Mouse (Mus musculus) stomach, embryonic 16.5 days (tissue): ENCODE measurements at regions not wholly inside any gene's neighbourhood (a gene's known extent, or its start where the extent isn't known, plus 50 kb on each side); places are given as distances from the start of the nearest gene placed in this dataset.
A peak's percentile ranks its signal among the peaks of the same experiment; 100 is the strongest.

Source experiments
- ATAC-seq: fragments of 200-750 bp; cut with Nextera tagmentation; 2 replicates; pipeline ENCODE4 v1.8.0; 2017; ENCODE audit warnings: moderate number of reproducible peaks, moderate TSS enrichment; ENCODE audit not compliant: insufficient read depth, low FRiP score
- H3K27ac ChIP-seq: fragments of 300-500 bp; sonication (generic); 2 replicates; pipeline ENCODE4 v1.5.1; 2014; ENCODE audit warnings: low read length
- H3K27me3 ChIP-seq: fragments of 300-500 bp; sonication (generic); 2 replicates; pipeline ENCODE4 v1.6.1; 2014; ENCODE audit warnings: low read length, control low read depth, mixed read lengths; ENCODE audit not compliant: control insufficient read depth, insufficient read depth
- H3K36me3 ChIP-seq: fragments of 300-500 bp; sonication (generic); 2 replicates; pipeline ENCODE4 v1.6.1; 2014; ENCODE audit warnings: low read length; ENCODE audit not compliant: control insufficient read depth, insufficient read depth
- H3K4me1 ChIP-seq: fragments of 300-500 bp; sonication (generic); 2 replicates; pipeline ENCODE4 v1.6.1; 2014; ENCODE audit warnings: low read length, control low read depth, mixed read lengths; ENCODE audit not compliant: control insufficient read depth, insufficient read depth
- H3K4me2 ChIP-seq: fragments of 300-500 bp; sonication (generic); 2 replicates; pipeline ENCODE4 v1.6.1; 2014; ENCODE audit warnings: low read depth, low read length, mixed read lengths
- H3K4me3 ChIP-seq: fragments of 300-500 bp; sonication (generic); replicated peaks from 2 replicates; pipeline ENCODE4 v1.5.1; 2014; ENCODE audit warnings: mild to moderate bottlenecking, low read length
- H3K9ac ChIP-seq: fragments of 300-500 bp; sonication (generic); 2 replicates; pipeline ENCODE4 v1.6.1; 2014; ENCODE audit warnings: low read length
- H3K9me3 ChIP-seq: fragments of 300-500 bp; sonication (generic); replicated peaks from 2 replicates; pipeline ENCODE4 v1.6.1; 2016; ENCODE audit warnings: low read length, control low read depth; ENCODE audit not compliant: control insufficient read depth
- WGBS: fragments of 180-500 bp; shearing (Covaris S2); extraction: QIAGEN DNeasy Blood & Tissue Kit; methylation state at CpG from one replicate; pipeline ENCODE4 v1.1.7; 2014; 5-methylcytosine and 5-hydroxymethylcytosine counted together

DNA sequence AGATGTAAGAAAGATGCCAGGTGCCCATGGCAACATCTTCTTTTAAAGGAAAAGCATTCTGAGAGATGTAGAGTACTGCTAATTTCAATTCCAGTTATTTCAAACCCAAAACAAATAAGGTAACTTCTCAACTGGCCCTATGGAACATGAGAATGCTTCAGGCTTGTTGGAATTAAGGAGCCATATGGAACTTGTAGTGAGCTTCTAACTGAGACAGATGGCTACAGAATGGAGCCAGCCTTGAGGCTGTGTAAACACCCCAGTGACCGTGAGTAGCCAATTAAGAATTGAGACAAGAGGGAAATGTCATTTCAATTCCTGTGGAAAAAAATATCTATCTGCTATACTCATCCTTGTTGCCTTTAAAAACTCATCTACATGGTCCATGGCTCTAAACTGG is 769.0 kb upstream of the Marcks start:
- Histone ChIP-seq H3K9me3 (no peaks in the 10 kb centered on the region), H3K9ac (no peak overlapping the region), H3K4me3 (no peak overlapping the region), H3K27ac (no peak overlapping the region), H3K4me2 (no peak overlapping the region), H3K4me1 (no peaks in the 10 kb centered on the region), H3K27me3 (no peaks in the 10 kb centered on the region), H3K36me3 (no peaks in the 10 kb centered on the region)
- WGBS, result 22% methylated on average over 1 of the region's 1 CpGs
- no peak for ATAC-seq

DNA sequence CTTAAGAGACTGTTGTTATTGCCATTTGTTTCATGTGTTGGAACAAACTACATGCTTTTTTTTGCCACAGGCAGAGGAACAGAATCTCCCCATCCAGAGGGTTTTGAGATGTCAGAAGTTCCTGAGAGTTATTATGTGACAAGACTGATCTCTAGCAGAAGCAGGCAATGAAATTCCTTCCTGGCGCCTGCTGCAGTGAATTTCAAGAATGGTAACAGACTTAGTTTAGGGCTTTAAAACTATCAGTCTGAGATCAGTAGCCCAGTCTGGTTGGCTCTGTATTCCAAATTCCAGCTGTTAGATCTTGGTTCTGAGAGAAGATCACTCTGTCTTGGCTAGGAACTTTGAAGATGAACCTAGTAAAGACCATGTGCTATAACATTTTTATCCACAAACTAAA is 749.2 kb upstream of the Marcks start:
- Histone ChIP-seq H3K4me2 (no peak overlapping the region), H3K4me1 (no peaks in the 10 kb centered on the region), H3K27me3 (no peaks in the 10 kb centered on the region), H3K4me3 (no peak overlapping the region), H3K36me3 (no peaks in the 10 kb centered on the region), H3K27ac (no peak overlapping the region), H3K9me3 (no peaks in the 10 kb centered on the region), H3K9ac (no peak overlapping the region)
- 51% methylated on average over 1 of the region's 1 CpGs for WGBS
- no peak for ATAC-seq

DNA sequence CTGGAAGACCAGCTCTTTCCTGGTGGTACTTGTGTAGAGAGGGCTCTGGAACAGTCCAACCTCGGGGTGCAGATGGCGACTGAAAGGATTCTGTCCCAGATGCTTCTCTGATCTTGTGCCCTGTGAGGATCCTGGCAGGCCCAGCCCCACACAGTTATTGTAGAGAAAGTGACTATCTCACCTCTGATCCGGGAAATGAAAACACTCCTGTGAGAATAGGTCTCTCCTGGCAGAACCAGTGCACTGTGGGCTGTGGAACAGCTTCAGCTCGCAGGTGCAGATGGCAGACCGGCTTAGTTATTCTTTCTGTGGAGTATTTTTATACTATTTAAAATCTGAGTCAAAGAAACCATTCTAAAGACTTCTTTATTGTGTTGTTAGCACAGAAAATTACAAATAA is 742.1 kb upstream of the Marcks start:
- no peak overlapping the region for H3K27ac ChIP-seq
- H3K4me3 ChIP-seq, result no peak overlapping the region
- WGBS, result 78% methylated on average over 5 of the region's 5 CpGs
- no peak for ATAC-seq
- no peak overlapping the region for H3K4me2 ChIP-seq
- H3K9ac ChIP-seq, result no peak overlapping the region
- no peaks in the 10 kb centered on the region for H3K27me3 ChIP-seq
- H3K4me1 ChIP-seq, result no peaks in the 10 kb centered on the region
- no peaks in the 10 kb centered on the region for H3K36me3 ChIP-seq
- H3K9me3 ChIP-seq, result no peaks in the 10 kb centered on the region

DNA sequence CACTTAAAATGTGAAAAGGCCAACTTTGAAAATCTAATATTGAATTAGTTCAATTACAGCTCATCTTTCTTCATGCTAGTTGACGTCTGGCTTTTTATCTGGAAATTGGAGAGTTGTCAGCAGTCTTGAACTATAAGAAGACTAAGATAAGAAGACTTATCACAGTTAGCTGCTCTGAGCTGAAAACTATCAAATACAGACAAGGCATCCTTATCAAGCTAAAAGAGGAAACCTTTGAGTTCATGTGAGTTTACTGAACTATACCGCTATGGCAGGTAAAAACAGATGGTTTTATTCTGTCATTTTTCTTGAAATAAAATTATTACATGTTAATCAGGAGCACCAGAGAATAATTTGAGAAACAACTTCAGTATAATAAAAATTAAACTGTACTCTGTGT is 735.2 kb upstream of the Marcks start:
- no peak overlapping the region for H3K4me2 ChIP-seq
- no peak overlapping the region for H3K27ac ChIP-seq
- H3K4me3 ChIP-seq, result no peak overlapping the region
- no peaks in the 10 kb centered on the region for H3K27me3 ChIP-seq
- H3K4me1 ChIP-seq, result no peaks in the 10 kb centered on the region
- no peaks in the 10 kb centered on the region for H3K36me3 ChIP-seq
- no peaks in the 10 kb centered on the region for H3K9me3 ChIP-seq
- WGBS, result 78% methylated on average over 2 of the region's 2 CpGs
- no peak overlapping the region for H3K9ac ChIP-seq
- no peak for ATAC-seq

DNA sequence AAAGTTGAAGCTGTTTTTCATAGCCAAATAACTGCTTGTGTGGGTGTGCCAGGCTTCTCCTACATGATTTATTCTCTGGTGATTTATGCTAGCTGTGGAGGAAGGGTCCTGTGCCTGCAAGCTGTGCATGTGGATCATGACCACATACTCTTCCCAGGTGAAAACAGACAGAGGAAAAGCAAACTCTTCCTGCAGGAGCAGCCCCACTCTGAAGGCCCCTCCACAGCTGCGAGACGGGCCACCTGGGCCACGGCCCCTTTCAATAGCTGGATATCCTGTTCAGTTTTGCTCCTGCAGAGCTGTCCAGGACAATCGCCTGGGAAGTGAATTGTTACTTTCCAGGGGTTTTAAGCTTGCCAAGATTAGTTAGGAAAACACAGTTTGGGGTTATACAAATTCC is 722.3 kb upstream of the Marcks start:
- 28% methylated on average over 4 of the region's 4 CpGs for WGBS
- Histone ChIP-seq H3K4me1 (no peaks in the 10 kb centered on the region), H3K27me3 (no peaks in the 10 kb centered on the region), H3K4me2 (no peak overlapping the region), H3K27ac (no peak overlapping the region), H3K4me3 (no peak overlapping the region), H3K36me3 (no peaks in the 10 kb centered on the region), H3K9me3 (no peaks in the 10 kb centered on the region), H3K9ac (no peak overlapping the region)
- ATAC-seq, result peak; percentile 72; the same call in 1 of the 2 replicates

DNA sequence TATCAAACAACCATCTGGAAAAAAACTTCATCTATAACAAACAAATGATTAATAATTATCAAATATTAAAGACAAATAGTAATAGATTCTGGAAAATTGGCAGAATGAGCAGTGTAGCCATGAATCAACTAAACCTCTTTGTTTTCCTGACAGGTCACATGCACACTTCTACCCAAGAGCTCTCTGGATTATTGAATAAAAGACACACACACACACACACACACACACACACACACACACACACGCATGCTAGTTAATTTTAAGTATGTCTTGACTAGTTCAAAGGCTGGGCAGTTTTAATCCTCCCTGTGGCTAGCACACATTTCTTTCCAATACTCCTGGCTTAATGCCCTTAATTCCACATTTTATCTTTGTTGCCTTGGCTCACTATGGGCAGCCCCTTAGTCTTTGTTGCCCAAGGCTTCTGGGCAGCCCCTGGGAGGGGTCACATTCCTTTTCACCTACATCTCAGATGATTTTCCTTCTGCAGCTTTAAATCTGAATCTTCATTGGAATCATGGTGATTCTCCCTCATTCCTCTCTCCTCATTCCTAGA is 710.6 kb upstream of the Marcks start:
- H3K9ac ChIP-seq, result no peak overlapping the region
- H3K4me1 ChIP-seq, result no peaks in the 10 kb centered on the region
- H3K4me3 ChIP-seq, result no peak overlapping the region
- no peak overlapping the region for H3K4me2 ChIP-seq
- H3K27me3 ChIP-seq, result no peaks in the 10 kb centered on the region
- H3K36me3 ChIP-seq, result no peaks in the 10 kb centered on the region
- ATAC-seq, result no peak
- H3K9me3 ChIP-seq, result 0 out of 2 replicates have a peak, but pooled peaks cover 3% of the 10 kb centered on the region
- WGBS, result 58% methylated on average over 1 of the region's 1 CpGs
- H3K27ac ChIP-seq, result no peak overlapping the region

DNA sequence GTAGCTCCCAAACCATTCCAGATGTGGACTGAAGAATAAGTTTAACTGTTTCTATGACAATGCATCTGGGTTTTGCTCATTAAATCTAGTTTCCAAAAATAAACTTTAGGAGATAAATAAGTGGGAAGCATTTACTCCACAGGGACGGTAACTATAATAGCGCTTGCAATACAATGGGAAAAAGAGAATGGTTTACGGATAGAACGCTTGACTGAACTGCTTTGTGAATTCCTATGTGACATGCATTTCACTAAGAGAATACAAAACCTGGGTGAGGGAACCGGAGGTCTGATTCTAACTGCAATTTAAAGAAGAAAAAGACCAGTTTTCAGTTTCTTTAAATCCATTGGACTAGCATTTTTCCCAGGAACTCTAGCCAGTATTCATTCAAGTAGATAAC is 704.1 kb upstream of the Marcks start:
- H3K27me3 ChIP-seq, result no peaks in the 10 kb centered on the region
- H3K4me2 ChIP-seq, result no peak overlapping the region
- 68% methylated on average over 5 of the region's 5 CpGs for WGBS
- no peaks in the 10 kb centered on the region for H3K4me1 ChIP-seq
- no peaks in the 10 kb centered on the region for H3K36me3 ChIP-seq
- H3K27ac ChIP-seq, result no peak overlapping the region
- ATAC-seq, result no peak
- H3K9ac ChIP-seq, result no peak overlapping the region
- no peak overlapping the region for H3K4me3 ChIP-seq
- no peaks in the 10 kb centered on the region for H3K9me3 ChIP-seq

DNA sequence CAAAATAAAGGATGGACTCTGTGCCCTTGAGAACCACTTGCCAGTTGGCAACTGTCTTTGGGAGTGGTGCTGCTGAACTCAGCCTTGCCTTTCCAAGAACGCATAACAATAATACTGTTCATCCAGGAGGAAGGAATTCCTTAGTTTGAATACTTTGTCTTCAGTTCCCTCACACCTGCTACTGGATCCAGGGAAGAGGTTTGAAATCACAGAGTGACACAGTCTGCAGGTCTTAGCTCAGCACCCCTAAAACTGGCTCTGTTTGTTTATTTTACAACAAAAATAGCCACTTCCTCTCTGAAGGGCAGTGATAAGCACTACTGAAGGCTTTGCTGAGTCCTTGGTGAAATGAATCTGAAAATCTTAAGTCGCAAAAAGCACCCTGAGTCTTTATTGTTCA is 703.1 kb upstream of the Marcks start:
- Histone ChIP-seq H3K4me3 (no peak overlapping the region), H3K9me3 (no peaks in the 10 kb centered on the region), H3K4me1 (no peaks in the 10 kb centered on the region), H3K27ac (no peak overlapping the region), H3K36me3 (no peaks in the 10 kb centered on the region), H3K4me2 (no peak overlapping the region), H3K9ac (no peak overlapping the region), H3K27me3 (no peaks in the 10 kb centered on the region)
- WGBS, result 55% methylated on average over 2 of the region's 2 CpGs
- ATAC-seq, result no peak

DNA sequence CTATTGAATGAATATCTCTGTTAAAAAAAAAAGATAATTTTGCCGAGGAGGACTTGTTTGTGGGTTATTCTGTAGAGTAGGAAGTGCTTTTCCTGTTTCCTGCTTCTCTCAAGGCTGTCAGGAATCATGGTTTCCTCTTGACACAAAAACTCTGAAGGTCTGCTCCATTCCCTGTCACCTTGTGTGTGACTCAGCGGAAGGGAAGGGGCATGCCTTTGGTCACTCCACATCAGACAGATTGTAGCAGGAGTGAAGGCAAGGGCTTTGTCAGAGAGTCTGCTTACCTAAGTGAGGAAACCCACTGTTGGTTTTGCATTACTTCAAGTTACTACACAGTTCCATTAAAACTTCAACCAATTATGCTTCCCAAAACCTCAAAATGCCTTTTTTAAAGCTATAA is 699.0 kb upstream of the Marcks start:
- no peak for ATAC-seq
- Histone ChIP-seq H3K9me3 (no peaks in the 10 kb centered on the region), H3K27me3 (no peaks in the 10 kb centered on the region), H3K4me2 (no peak overlapping the region), H3K4me1 (no peaks in the 10 kb centered on the region), H3K4me3 (no peak overlapping the region), H3K36me3 (no peaks in the 10 kb centered on the region), H3K9ac (no peak overlapping the region), H3K27ac (no peak overlapping the region)
- WGBS, result 79% methylated on average over 2 of the region's 2 CpGs

DNA sequence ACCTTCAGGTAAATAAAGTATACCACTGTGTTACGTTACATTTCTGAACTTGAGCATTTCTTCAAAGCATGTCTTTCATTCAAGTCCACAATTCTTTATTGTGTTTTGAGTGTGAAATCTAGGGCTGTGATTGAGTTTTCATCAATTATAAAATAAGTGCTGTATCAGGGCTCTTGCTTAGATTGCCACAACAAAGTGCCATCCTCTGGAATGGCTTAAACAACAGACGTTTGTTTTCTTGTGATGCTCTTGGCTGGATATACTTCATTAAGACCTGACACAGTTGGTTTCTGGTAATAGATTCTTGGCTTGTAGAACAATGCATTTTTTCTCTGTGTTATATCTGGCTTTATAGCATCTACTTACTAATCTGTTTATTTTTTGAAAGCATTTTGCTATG is 674.3 kb upstream of the Marcks start:
- no peak for ATAC-seq

More for the DNA sequence above, 674.3 kb upstream of the Marcks start:
- no peak overlapping the region for H3K9ac ChIP-seq
- no peaks in the 10 kb centered on the region for H3K36me3 ChIP-seq
- H3K27ac ChIP-seq, result no peak overlapping the region
- no peaks in the 10 kb centered on the region for H3K27me3 ChIP-seq
- H3K4me1 ChIP-seq, result no peaks in the 10 kb centered on the region
- WGBS, result 60% methylated on average over 2 of the region's 2 CpGs
- H3K9me3 ChIP-seq, result no peaks in the 10 kb centered on the region
- H3K4me3 ChIP-seq, result no peak overlapping the region
- no peak overlapping the region for H3K4me2 ChIP-seq
